Mouse (Mus musculus) monocyte, adult 2 months (primary cell): Measurements from ENCODE around the gene Bgn.

Experiments
- DNase-seq, 2 experiments: peaks; one replicate each; pipeline ENCODE4 v3.0.0; 2022; ENCODE audit warnings: low spot score in 2 of 2, low read depth in 1 of 2

Gene Bgn

GRCm38 (mm10) chrX:73483484-73483810 is at the start of gene Bgn:
Gene Bgn, plus strand, starts transcription at chrX:73483602.
- DNase-seq, result no peak

- DNase-seq, result no peak
Measured at GRCm38 (mm10) chrX:73435252-73435651, 48.1 kb upstream of the Bgn start, which contains the start of gene Trex2. Gene Trex2, minus strand, starts transcription at chrX:73435344.

- no peak for DNase-seq
Measured at GRCm38 (mm10) chrX:73441428-73441827, 42.0 kb upstream of the Bgn start.

GRCm38 (mm10) chrX:73451949-73452348 is 31.5 kb upstream of the Bgn start:
- no peak for DNase-seq

- DNase-seq, result peak; percentile 80 to 83
Measured at GRCm38 (mm10) chrX:73458877-73459392, 24.5 kb upstream of the Bgn start, which contains the start of gene Haus7. Gene Haus7, minus strand, starts transcription at chrX:73459044.

- no peak for DNase-seq
Measured at GRCm38 (mm10) chrX:73460792-73461191, 22.6 kb upstream of the Bgn start.

- DNase-seq, result no peak
Measured at GRCm38 (mm10) chrX:73465483-73466186, 17.8 kb upstream of the Bgn start.

GRCm38 (mm10) chrX:73467446-73468241 is 15.8 kb upstream of the Bgn start:
- DNase-seq, result no peak

- no peak for DNase-seq
Measured at GRCm38 (mm10) chrX:73468330-73468729, 15.1 kb upstream of the Bgn start.

GRCm38 (mm10) chrX:73468752-73469151 is 14.7 kb upstream of the Bgn start:
- no peak for DNase-seq

- DNase-seq, result no peak
Measured at GRCm38 (mm10) chrX:73471764-73472163, 11.6 kb upstream of the Bgn start.

GRCm38 (mm10) chrX:73474340-73475165 is 8.8 kb upstream of the Bgn start:
- no peak for DNase-seq

GRCm38 (mm10) chrX:73475658-73476256 is 7.6 kb upstream of the Bgn start:
- no peak for DNase-seq

GRCm38 (mm10) chrX:73476621-73477020 is 6.8 kb upstream of the Bgn start:
- DNase-seq, result no peak

GRCm38 (mm10) chrX:73477500-73477899 is 5.9 kb upstream of the Bgn start:
- no peak for DNase-seq

GRCm38 (mm10) chrX:73479656-73480055 is 3.7 kb upstream of the Bgn start:
- no peak for DNase-seq

GRCm38 (mm10) chrX:73480334-73480733 is 3.1 kb upstream of the Bgn start:
- no peak for DNase-seq

- no peak for DNase-seq
Measured at GRCm38 (mm10) chrX:73482643-73483483, 539 bp upstream of the Bgn start.

GRCm38 (mm10) chrX:73484076-73484475 is 674 bp downstream of the Bgn start:
- no peak for DNase-seq

- DNase-seq, result no peak
Measured at GRCm38 (mm10) chrX:73484870-73485269, 1.5 kb downstream of the Bgn start.
